Mouse (Mus musculus) cerebellum, adult 2 months (tissue): ENCODE measurements at regions not wholly inside any gene's neighbourhood (a gene's known extent, or its start where the extent isn't known, plus 50 kb on each side); places are given as distances from the start of the nearest gene placed in this dataset.

ENCODE experiments used
- DNase-seq, 2 experiments: peaks; one replicate each; pipeline ENCODE4 v3.0.0; 2021
- H3K27ac ChIP-seq: fragments of 200-500 bp; 2 replicates; pipeline ENCODE4 v1.5.1; 2012; ENCODE audit warnings: low read length, control low read depth, inconsistent platforms; ENCODE audit not compliant: insufficient read depth
- H3K27me3 ChIP-seq: fragments of 200-500 bp; 2 replicates; pipeline ENCODE4 v1.6.1; 2012; ENCODE audit warnings: inconsistent platforms, mild to moderate bottlenecking, low read length, moderate library complexity; ENCODE audit not compliant: control insufficient read depth, insufficient read depth
- H3K4me1 ChIP-seq: fragments of 200-500 bp; 2 replicates; pipeline ENCODE4 v1.6.1; 2011; ENCODE audit warnings: low read length; ENCODE audit not compliant: control insufficient read depth, insufficient read depth
- H3K4me3 ChIP-seq: fragments of 200-500 bp; replicated peaks from 2 replicates; pipeline ENCODE3; 2011; ENCODE audit warnings: mild to moderate bottlenecking, low read depth, low read length, control low read depth; ENCODE audit not compliant: insufficient read depth
- CTCF ChIP-seq: fragments of 200-500 bp; IDR thresholded peaks from 2 replicates; pipeline ENCODE4 v1.5.1; 2011; ENCODE audit warnings: low read depth, mild to moderate bottlenecking, control low read depth, low read length, moderate library complexity, borderline replicate concordance; ENCODE audit not compliant: insufficient read depth
- POLR2A ChIP-seq: fragments of 200-500 bp; IDR thresholded peaks from 2 replicates; pipeline ENCODE4 v1.6.1; 2011; ENCODE audit warnings: low read length, control low read depth, borderline replicate concordance; ENCODE audit not compliant: insufficient read depth
- WGBS: fragments of 180-500 bp; shearing (Covaris S2); methylation state at CpG from one replicate; pipeline ENCODE4 v1.1.7; 2018; 5-methylcytosine and 5-hydroxymethylcytosine counted together

- no peak overlapping the region for H3K27ac ChIP-seq
- H3K4me1 ChIP-seq: no peaks in the 10 kb centered on the region
- DNase-seq: no peak
- 74% methylated on average over 9 of the region's 9 CpGs for WGBS
- no peak for TF ChIP-seq POLR2A
- no peak for TF ChIP-seq CTCF
- no peaks in the 10 kb centered on the region for H3K27me3 ChIP-seq
- no peak overlapping the region for H3K4me3 ChIP-seq
These were observed 221.7 kb downstream of the Ndfip2 start for GRCm38 (mm10) chr14:105480048-105480447.

DNA sequence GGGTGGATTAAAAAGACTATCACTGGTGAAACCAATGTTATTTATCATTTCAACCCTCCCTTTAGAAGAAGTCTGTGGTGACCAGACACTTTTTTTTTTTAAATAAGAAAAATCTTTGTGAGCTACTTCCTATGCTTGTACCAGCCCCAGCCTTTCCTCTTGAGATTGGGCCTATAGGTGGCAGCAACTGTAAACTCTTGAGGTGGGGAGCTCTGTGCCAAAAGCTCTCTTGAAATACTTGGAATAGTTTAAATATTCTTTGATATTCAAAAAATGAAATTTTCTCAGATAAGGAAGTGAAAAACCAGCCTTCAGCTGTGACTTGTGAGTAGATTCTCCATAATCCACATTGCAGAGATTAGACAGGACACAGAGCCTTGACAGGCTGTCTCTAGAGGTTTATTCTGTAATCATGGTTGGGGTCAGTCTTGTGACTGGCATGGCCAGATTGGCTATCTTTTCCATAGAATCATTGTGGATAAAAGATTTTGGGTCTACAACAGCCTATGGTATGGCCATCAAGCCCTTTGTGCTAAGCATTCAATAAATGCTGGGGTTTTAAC, 216.7 kb downstream of the Ndfip2 start:
- Histone ChIP-seq H3K4me3 (no peak overlapping the region), H3K27me3 (no peaks in the 10 kb centered on the region), H3K4me1 (no peaks in the 10 kb centered on the region), H3K27ac (no peak overlapping the region)
- no peak for TF ChIP-seq POLR2A
- TF ChIP-seq CTCF: peak; percentile 49; the same call in 1 of the 2 replicates
- DNase-seq: peak; percentile 34 to 47

DNA sequence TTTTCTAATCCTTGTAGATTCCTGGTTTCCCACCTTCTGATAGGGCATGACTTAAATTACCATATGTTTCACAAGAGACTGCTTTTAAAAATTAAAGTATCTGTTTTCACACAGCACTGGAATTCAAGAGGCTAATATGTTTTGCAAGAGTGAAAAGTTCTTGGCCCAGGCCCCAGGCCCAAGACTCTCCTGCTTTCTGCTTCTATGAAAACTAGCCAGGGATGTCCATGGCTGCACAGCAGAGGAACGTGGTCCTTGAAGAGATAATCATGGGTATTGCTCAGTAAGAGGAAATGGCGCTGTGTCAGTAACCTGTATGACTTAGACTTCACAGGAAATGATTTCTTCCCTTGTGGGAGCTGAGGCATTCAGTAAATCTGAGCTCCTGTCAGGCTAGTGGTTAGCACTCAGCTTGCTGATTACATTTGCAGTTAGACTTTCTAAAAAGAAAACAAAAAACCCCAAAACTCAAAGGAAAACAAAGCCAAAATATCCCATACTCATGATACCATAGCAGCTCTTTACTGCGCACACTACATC, 190.6 kb downstream of the Ndfip2 start:
- no peaks in the 10 kb centered on the region for H3K27me3 ChIP-seq
- H3K4me1 ChIP-seq: no peaks in the 10 kb centered on the region
- H3K27ac ChIP-seq: no peak overlapping the region
- H3K4me3 ChIP-seq: no peak overlapping the region
- TF ChIP-seq CTCF (no peak), POLR2A (no peak)
- 80% methylated on average over 3 of the region's 3 CpGs for WGBS
- DNase-seq: no peak

DNA sequence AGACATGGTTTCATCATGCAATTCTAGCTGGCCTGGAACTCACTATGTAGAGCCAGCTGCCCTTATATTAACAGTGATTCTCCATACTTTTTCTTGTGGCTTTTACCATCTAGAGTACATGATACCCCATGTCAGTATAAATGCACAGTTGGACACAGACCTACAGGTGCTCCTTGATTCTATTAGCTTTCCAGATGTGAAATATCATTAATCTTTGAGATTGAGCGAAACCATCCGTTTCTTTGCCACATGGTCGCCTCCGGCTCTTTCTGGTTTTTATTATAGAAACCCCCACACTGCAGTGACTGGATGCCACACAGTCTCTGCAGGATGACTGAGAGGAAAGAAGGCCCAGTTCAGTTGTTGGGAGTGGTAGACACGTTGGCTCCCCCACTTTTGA, 188.7 kb downstream of the Ndfip2 start:
- 91% methylated on average over 5 of the region's 5 CpGs for WGBS
- H3K4me1 ChIP-seq: no peaks in the 10 kb centered on the region
- no peaks in the 10 kb centered on the region for H3K27me3 ChIP-seq
- TF ChIP-seq POLR2A (no peak), CTCF (no peak)
- no peak overlapping the region for H3K4me3 ChIP-seq
- no peak for DNase-seq
- H3K27ac ChIP-seq: no peak overlapping the region

- no peak overlapping the region for H3K27ac ChIP-seq
- no peak for DNase-seq
- TF ChIP-seq CTCF (no peak), POLR2A (no peak)
- H3K4me3 ChIP-seq: no peak overlapping the region
- H3K27me3 ChIP-seq: no peaks in the 10 kb centered on the region
- H3K4me1 ChIP-seq: no peaks in the 10 kb centered on the region
- 78% methylated on average over 6 of the region's 6 CpGs for WGBS
These were observed 177.0 kb downstream of the Ndfip2 start for GRCm38 (mm10) chr14:105435343-105435742.

GRCm38 (mm10) chr14:105433456-105433855, 175.1 kb downstream of the Ndfip2 start:
- no peak for DNase-seq
- WGBS: 99% methylated on average over 2 of the region's 2 CpGs
- TF ChIP-seq CTCF: no peak
- no peak for TF ChIP-seq POLR2A
- Histone ChIP-seq H3K27me3 (no peaks in the 10 kb centered on the region), H3K27ac (no peak overlapping the region), H3K4me1 (no peaks in the 10 kb centered on the region), H3K4me3 (no peak overlapping the region)

DNA sequence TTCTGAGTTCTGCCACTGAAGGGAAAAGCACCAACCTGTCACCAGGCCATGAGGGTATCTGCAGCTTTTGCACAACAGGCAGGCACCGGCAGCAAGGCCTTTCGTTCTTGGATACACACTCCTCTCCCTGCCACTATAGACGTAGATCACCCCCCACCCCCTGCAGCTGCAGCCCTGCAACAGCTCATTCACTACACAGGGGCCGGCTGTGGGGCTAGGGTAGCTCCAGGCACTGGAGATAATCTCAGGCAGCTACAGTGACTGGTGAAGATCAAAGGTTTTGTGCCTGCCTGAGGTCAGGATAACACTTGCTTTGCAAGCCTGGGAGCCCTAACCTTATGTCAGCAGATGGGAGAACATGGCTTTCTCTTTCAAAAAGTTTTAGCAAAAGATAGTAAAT, 174.3 kb downstream of the Ndfip2 start:
- TF ChIP-seq CTCF: no peak
- TF ChIP-seq POLR2A: no peak
- 26% methylated on average over 4 of the region's 4 CpGs for WGBS
- H3K4me3 ChIP-seq: no peak overlapping the region
- no peak overlapping the region for H3K27ac ChIP-seq
- no peaks in the 10 kb centered on the region for H3K27me3 ChIP-seq
- no peak for DNase-seq
- H3K4me1 ChIP-seq: no peaks in the 10 kb centered on the region

- no peaks in the 10 kb centered on the region for H3K27me3 ChIP-seq
- DNase-seq: no peak
- TF ChIP-seq POLR2A (no peak), CTCF (no peak)
- H3K4me1 ChIP-seq: no peaks in the 10 kb centered on the region
- H3K4me3 ChIP-seq: no peak overlapping the region
- H3K27ac ChIP-seq: no peak overlapping the region
- WGBS: 97% methylated on average over 4 of the region's 4 CpGs
These were observed 173.2 kb downstream of the Ndfip2 start for GRCm38 (mm10) chr14:105431584-105431983.
